Mouse (Mus musculus): ENCODE data around the gene Abcc10. TPM values are rescaled to one million over a fixed set of nuclear protein-coding genes. Genes with fewer than 3 reads are reported as not detected.

Abcc10 gene
- polyA plus RNA-seq (2014; fragmentation: Illumina TruSeq; extraction: RNeasy Lipid Tissue Mini Kit (QIAGEN cat#74804); ENCODE audit: low read depth, low replicate concordance), result 0.29 TPM

DNA sequence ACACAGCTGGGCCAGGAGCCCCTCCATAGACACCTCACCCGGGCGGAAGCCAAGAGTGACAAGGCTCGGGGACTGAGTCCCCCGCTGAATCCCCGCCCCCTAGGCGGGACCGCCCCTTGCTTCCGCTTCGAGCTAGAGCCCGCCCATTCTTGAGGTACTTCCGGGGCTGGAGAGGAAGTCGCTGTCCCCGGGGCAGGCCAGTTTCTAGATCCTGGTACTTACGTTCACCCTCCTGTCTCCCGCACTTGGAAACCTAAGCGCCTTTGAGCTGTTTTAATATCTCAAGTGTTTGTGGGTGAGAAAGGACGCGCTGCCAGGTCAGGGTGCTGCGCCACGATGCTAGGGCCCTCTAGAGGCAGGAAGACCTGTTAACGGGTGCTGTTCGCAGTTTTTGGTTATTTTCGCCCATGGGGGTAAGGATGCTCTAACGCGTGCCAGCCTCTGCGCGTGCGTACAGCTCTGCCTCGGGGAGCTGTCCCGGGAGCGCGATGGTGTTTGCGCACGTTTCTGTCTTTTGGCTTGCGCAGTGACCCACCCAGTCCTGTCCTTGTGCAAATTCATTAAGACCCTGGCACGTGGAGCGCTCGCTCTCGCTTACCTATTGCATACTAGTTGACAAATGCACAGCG, at the start of gene Abcc10:
Gene Abcc10, minus strand, starts transcription at position 447 of the 629 bp plus-strand sequence.

DNA sequence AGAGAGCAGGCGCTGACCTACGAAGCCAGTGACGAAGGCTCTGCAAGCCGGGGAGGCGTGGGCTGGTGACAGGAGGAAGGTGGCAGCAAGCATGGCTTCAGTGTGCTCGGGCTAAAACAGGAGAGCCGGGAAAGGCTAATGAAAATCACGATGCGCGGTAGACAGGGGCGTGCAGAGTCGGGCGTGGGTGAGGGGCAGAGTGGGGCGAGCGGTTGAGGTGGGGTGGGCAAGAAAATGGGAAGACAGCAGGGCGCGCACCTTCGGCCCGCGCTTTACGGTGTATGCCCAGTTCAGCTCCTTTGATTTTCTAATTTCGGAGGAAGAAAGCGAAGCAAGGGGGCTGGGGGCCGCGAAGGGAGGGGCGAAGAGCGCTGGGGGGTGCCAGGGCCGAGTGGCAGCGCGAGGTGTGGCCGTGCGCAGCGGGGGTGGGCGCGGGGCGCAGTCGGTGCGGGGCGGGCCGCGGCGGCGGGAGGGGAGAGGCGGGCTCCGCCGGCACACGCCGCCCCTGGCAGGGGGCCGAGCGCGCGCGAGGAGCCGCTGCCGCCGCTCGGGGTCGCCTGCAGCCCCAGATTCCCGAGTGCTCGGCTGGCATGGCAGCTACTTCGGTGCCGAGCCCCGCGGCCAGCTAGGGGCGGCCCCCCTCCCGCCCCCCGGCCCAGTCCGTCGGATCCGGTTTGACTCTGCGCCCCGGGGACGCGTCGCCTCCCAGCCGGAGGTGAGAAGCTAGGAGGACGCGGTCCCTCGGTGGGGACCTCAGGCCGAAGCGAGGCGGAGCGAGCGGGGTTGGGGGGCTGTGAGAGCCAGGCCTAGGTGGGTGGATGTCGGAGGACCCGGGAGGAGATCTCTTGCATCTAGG, 30.6 kb downstream of the Abcc10 start, which contains the start of gene Dlk2:
Gene Dlk2, plus strand, starts transcription at position 58 of the 856 bp plus-strand sequence.

DNA sequence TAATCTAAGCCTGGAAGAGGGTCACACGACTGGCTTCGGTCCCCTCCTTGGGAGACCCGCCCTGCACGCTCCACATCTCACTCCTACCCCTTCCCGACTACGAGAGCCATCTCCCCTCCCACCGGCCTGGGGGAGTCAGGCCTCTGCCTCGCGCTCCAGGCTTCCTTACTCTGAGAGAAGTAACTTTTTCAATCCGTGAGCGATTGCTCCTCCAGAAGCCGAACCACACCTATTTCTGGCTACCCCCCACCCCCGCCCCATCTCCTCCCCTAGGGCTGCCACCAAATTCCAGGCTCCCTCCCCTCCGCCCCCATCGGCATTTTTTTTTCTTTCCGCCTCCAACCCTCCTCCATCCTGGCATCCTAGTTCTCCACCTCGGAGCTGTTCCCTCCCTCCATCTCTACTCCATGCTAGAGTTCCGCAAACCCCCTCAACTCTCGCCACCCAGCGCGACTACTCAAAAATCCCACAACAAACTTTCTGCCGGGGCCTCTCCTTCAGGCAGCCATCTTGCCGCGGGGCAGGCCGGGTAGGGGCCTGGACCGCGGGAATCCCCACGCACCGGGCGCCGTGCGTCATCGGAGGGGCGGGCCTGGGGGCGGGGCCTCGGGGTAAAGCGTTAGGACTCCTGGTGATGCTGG, 45.5 kb downstream of the Abcc10 start, which contains the start of gene Tjap1:
Gene Tjap1, minus strand, starts transcription at position 544 of the 641 bp plus-strand sequence.

DNA sequence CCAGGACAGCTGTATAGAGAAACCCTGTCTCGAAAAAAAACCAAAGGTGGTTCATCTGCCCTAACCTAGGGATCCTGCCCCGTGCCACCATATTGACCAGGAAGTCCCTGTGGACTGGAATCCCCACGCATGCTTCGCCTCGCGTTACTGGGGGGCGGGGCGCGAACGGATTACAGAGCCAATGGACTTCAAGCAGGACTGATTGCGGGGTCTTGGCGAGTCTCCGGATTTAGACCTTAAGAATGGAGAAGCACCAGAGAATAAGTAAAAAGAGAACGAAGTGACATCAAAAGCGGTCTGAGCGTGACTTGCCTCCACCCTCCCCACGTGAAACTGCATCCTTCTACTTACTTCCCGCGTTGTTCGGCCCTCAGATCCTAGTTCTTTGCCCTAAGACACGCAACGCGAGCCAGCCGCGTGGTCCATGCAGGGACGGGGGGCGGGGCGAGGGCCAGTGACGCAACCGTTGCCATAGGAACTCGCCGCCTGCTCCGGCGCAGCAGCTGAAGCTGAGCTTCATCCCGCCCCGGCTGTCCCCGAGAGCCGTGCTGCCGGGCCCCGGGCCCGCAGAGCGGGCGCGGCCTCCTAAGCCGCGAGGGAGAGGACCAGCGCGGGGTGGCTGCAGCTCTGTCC, 74.6 kb downstream of the Abcc10 start, which contains the start of gene Lrrc73:
Gene Lrrc73, plus strand, starts transcription at position 80 of the 633 bp plus-strand sequence.

Other genes with a start within 250 kb of the Abcc10 start
- 20.5 TPM for gene Mrps18a, start 217.4 kb downstream of the Abcc10 start, polyA plus RNA-seq (2014; fragmentation: Illumina TruSeq; extraction: RNeasy Lipid Tissue Mini Kit (QIAGEN cat#74804); ENCODE audit: low read depth, low replicate concordance)
- not detected for gene Rsph9, start 184.1 kb downstream of the Abcc10 start, polyA plus RNA-seq (2014; fragmentation: Illumina TruSeq; extraction: RNeasy Lipid Tissue Mini Kit (QIAGEN cat#74804); ENCODE audit: low read depth, low replicate concordance)
- gene Mad2l1bp, start 174.8 kb downstream of the Abcc10 start, polyA plus RNA-seq (2014; fragmentation: Illumina TruSeq; extraction: RNeasy Lipid Tissue Mini Kit (QIAGEN cat#74804); ENCODE audit: low read depth, low replicate concordance), result 1.5 TPM
- gene Gtpbp2, start 167.3 kb downstream of the Abcc10 start, polyA plus RNA-seq (2014; fragmentation: Illumina TruSeq; extraction: RNeasy Lipid Tissue Mini Kit (QIAGEN cat#74804); ENCODE audit: low read depth, low replicate concordance), result 9.3 TPM
- 35.7 TPM for gene Polh, start 125.7 kb downstream of the Abcc10 start, polyA plus RNA-seq (2014; fragmentation: Illumina TruSeq; extraction: RNeasy Lipid Tissue Mini Kit (QIAGEN cat#74804); ENCODE audit: low read depth, low replicate concordance)
- gene Xpo5, start 125.6 kb downstream of the Abcc10 start, polyA plus RNA-seq (2014; fragmentation: Illumina TruSeq; extraction: RNeasy Lipid Tissue Mini Kit (QIAGEN cat#74804); ENCODE audit: low read depth, low replicate concordance), result 41.4 TPM
- gene Polr1c, start 80.3 kb downstream of the Abcc10 start, polyA plus RNA-seq (2014; fragmentation: Illumina TruSeq; extraction: RNeasy Lipid Tissue Mini Kit (QIAGEN cat#74804); ENCODE audit: low read depth, low replicate concordance), result 7.2 TPM
- gene Yipf3, start 80.3 kb downstream of the Abcc10 start, polyA plus RNA-seq (2014; fragmentation: Illumina TruSeq; extraction: RNeasy Lipid Tissue Mini Kit (QIAGEN cat#74804); ENCODE audit: low read depth, low replicate concordance), result 3.4 TPM
- gene Lrrc73, start 74.8 kb downstream of the Abcc10 start, polyA plus RNA-seq (2014; fragmentation: Illumina TruSeq; extraction: RNeasy Lipid Tissue Mini Kit (QIAGEN cat#74804); ENCODE audit: low read depth, low replicate concordance), result not detected
- 1.1 TPM for gene Tjap1, start 45.3 kb downstream of the Abcc10 start, polyA plus RNA-seq (2014; fragmentation: Illumina TruSeq; extraction: RNeasy Lipid Tissue Mini Kit (QIAGEN cat#74804); ENCODE audit: low read depth, low replicate concordance)
- gene Dlk2, start 30.9 kb downstream of the Abcc10 start, polyA plus RNA-seq (2014; fragmentation: Illumina TruSeq; extraction: RNeasy Lipid Tissue Mini Kit (QIAGEN cat#74804); ENCODE audit: low read depth, low replicate concordance), result not detected
- 39.9 TPM for gene Zfp318, start 55.4 kb upstream of the Abcc10 start, polyA plus RNA-seq (2014; fragmentation: Illumina TruSeq; extraction: RNeasy Lipid Tissue Mini Kit (QIAGEN cat#74804); ENCODE audit: low read depth, low replicate concordance)
- not detected for gene Crip3, start 100.6 kb upstream of the Abcc10 start, polyA plus RNA-seq (2014; fragmentation: Illumina TruSeq; extraction: RNeasy Lipid Tissue Mini Kit (QIAGEN cat#74804); ENCODE audit: low read depth, low replicate concordance)
- gene Slc22a7, start 110.1 kb upstream of the Abcc10 start, polyA plus RNA-seq (2014; fragmentation: Illumina TruSeq; extraction: RNeasy Lipid Tissue Mini Kit (QIAGEN cat#74804); ENCODE audit: low read depth, low replicate concordance), result not detected
- not detected for gene Ttbk1, start 159.3 kb upstream of the Abcc10 start, polyA plus RNA-seq (2014; fragmentation: Illumina TruSeq; extraction: RNeasy Lipid Tissue Mini Kit (QIAGEN cat#74804); ENCODE audit: low read depth, low replicate concordance)
- 1.6 TPM for gene Dnph1, start 168.4 kb upstream of the Abcc10 start, polyA plus RNA-seq (2014; fragmentation: Illumina TruSeq; extraction: RNeasy Lipid Tissue Mini Kit (QIAGEN cat#74804); ENCODE audit: low read depth, low replicate concordance)
- 1.3 TPM for gene Cul9, start 218.0 kb upstream of the Abcc10 start, polyA plus RNA-seq (2014; fragmentation: Illumina TruSeq; extraction: RNeasy Lipid Tissue Mini Kit (QIAGEN cat#74804); ENCODE audit: low read depth, low replicate concordance)
- not detected for gene Srf, start 227.8 kb upstream of the Abcc10 start, polyA plus RNA-seq (2014; fragmentation: Illumina TruSeq; extraction: RNeasy Lipid Tissue Mini Kit (QIAGEN cat#74804); ENCODE audit: low read depth, low replicate concordance)

Data from adrenal gland, adult 10 weeks (tissue).